Mouse (Mus musculus) liver, embryonic 14.5 days (tissue): ENCODE data around the gene Pmm2. TPM values are rescaled to one million over a fixed set of nuclear protein-coding genes. Genes with fewer than 3 reads are reported as not detected.

Source experiments
- ATAC-seq: fragments of 200-750 bp; cut with Nextera tagmentation; 2 replicates; pipeline ENCODE4 v1.8.0; 2017; ENCODE audit warnings: moderate number of reproducible peaks, mild to moderate bottlenecking, moderate library complexity; ENCODE audit not compliant: insufficient read depth
- DNase-seq, 3 experiments: peaks; one replicate each; pipeline ENCODE4 v3.0.0-alpha.2; 2012 to 2013; ENCODE audit warnings: low read depth in 3 of 3, low spot score in 3 of 3
- H3K27ac ChIP-seq: fragments of 300-500 bp; sonication (generic); 2 replicates; pipeline ENCODE4 v1.5.1; 2014; ENCODE audit warnings: moderate library complexity, mild to moderate bottlenecking, control low read depth, inconsistent platforms
- H3K27me3 ChIP-seq: fragments of 300-500 bp; sonication (generic); 2 replicates; pipeline ENCODE4 v1.6.1; 2014; ENCODE audit warnings: mild to moderate bottlenecking, low read length, moderate library complexity; ENCODE audit not compliant: control insufficient read depth, insufficient read depth
- H3K36me3 ChIP-seq: fragments of 300-500 bp; sonication (generic); replicated peaks from 2 replicates; pipeline ENCODE4 v1.6.1; 2014; ENCODE audit warnings: low read depth; ENCODE audit not compliant: control insufficient read depth, insufficient read depth
- H3K4me1 ChIP-seq, 2 experiments: fragments of 200-500 bp in 1 of 2; fragments of 300-500 bp in 1 of 2; sonication (generic) in 1 of 2; replicated peaks; 2 replicates each; pipeline ENCODE4 v1.6.1; 2012 to 2014; ENCODE audit warnings: antibody characterized with exemption in 1 of 2, inconsistent platforms in 1 of 2, low read length in 1 of 2; ENCODE audit not compliant: control insufficient read depth in 2 of 2, insufficient read depth in 2 of 2
- H3K4me2 ChIP-seq: fragments of 300-500 bp; sonication (generic); 2 replicates; pipeline ENCODE4 v1.6.1; 2014; ENCODE audit warnings: low read depth, mild to moderate bottlenecking, control low read depth, moderate library complexity
- H3K4me3 ChIP-seq, 2 experiments: fragments of 200-500 bp in 1 of 2; fragments of 300-500 bp in 1 of 2; sonication (generic) in 1 of 2; 2 replicates each; pipeline ENCODE4 v1.5.1; 2012 to 2014; ENCODE audit warnings: low read depth in 2 of 2, low read length in 2 of 2, mild to moderate bottlenecking in 2 of 2, control low read depth in 1 of 2, inconsistent platforms in 1 of 2, moderate library complexity in 1 of 2; ENCODE audit not compliant: insufficient read depth in 1 of 2
- H3K9ac ChIP-seq: fragments of 300-500 bp; sonication (generic); replicated peaks from 2 replicates; pipeline ENCODE4 v1.6.1; 2014; ENCODE audit warnings: mild to moderate bottlenecking, control low read depth, moderate library complexity
- H3K9me3 ChIP-seq: fragments of 300-500 bp; sonication (generic); 2 replicates; pipeline ENCODE4 v1.6.1; 2016; ENCODE audit warnings: low read length, mixed read lengths; ENCODE audit not compliant: control insufficient read depth
- CTCF ChIP-seq: IDR thresholded peaks from 2 replicates; pipeline ENCODE4 v1.5.1; 2016; ENCODE audit warnings: antibody characterized with exemption, low read depth, control low read depth
- EP300 ChIP-seq: IDR thresholded peaks from 2 replicates; pipeline ENCODE4 v1.6.1; 2016; ENCODE audit warnings: antibody characterized with exemption, low read depth
- WGBS: fragments of 180-500 bp; shearing (Covaris S2); extraction: QIAGEN DNeasy Blood & Tissue Kit; methylation state at CpG from one replicate; pipeline ENCODE4 v1.1.7; 2014; ENCODE audit not compliant: insufficient replicate concordance; 5-methylcytosine and 5-hydroxymethylcytosine counted together
- polyA plus RNA-seq, 2 experiments: library from polyadenylated mRNA; depleted of rRNA in 1 of 2; stranded (reverse) in 1 of 2; unstranded in 1 of 2; fragments of >200 nt; fragmentation: Nextera tagmentation in 1 of 2; extraction: Ambion mirVana in 1 of 2; gene quantifications; 2 replicates each; pipeline versions ENCODE4 v1.2.1 to v1.2.3; 2012 to 2014

Gene Pmm2
- polyA plus RNA-seq, 2 experiments = 22.1 to 25.5 TPM

DNA sequence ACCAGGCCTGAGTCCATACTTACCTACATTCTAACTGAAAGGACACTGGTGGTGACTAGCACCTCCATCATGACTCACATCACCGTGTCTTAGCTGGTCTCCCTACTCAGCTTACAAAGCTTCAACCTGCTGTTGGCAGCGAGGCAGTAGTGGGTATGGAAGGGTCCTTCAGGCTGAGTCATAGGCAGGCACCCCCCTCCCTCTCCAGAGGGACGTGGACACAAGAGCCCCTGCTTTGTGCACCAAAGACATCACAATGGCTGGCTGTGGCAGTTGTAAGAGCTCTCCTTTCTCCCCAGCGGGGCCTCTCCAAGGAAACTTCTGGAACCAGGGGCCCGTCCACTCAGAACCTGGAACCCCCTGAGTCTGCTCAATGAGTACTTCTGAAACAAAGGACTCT lies 43.0 kb downstream of the Pmm2 start, which contains the start of gene Gm5767:
Gene Gm5767 (plus strand): TSS at position 301 of the 400 bp plus-strand sequence.
- Histone ChIP-seq H3K9ac (no peak within 1 kb of the TSS; the same call in 1 of the 2 replicates), H3K4me2 (no peak within 1 kb of the TSS), H3K36me3 (peaks cover 1% of the 10 kb centered on the region), H3K4me3 (no peak within 1 kb of the TSS), H3K27me3 (no peaks in the 10 kb centered on the region), H3K4me1 (peaks cover 41 to 49% of the 10 kb centered on the region in 2 experiments), H3K27ac (peak within 1 kb of the TSS; percentile 98), H3K9me3 (no peaks in the 10 kb centered on the region)
- TF ChIP-seq CTCF (no peak), EP300 (no peak)
- WGBS = 83% methylated on average over 5 of the region's 5 CpGs
- ATAC-seq (no peak), DNase-seq (no peak)

DNA sequence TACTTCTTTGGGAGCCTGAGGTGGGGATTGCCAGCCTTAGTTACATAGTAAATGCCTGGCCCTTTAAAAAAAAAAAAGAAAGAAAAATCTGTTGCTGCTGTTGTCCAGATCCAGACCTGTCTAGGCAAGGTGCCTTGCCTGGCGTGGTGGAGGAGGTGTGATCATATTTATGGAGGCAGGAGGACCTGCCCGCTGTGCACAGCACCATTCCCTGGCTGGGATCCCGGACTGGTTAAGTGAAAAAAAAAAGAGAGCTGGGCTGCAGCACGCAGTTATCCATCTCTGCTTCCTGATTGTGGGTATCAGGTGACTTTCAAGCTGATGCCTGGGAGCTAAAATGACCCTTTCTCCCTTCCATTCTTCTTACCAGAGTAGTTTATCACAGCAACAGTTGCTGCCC lies 47.6 kb downstream of the Pmm2 start:
- Histone ChIP-seq H3K4me2 (no peak overlapping the region), H3K36me3 (peaks cover 34% of the 10 kb centered on the region), H3K9me3 (no peaks in the 10 kb centered on the region), H3K27me3 (no peaks in the 10 kb centered on the region), H3K9ac (peak overlapping the region; percentile 80; the same call in 1 of the 2 replicates), H3K4me1 (peaks cover 42 to 45% of the 10 kb centered on the region in 2 experiments), H3K27ac (peak overlapping the region; percentile 91), H3K4me3 (no peak overlapping the region)
- no peak for TF ChIP-seq EP300
- TF ChIP-seq CTCF = no peak
- 74% methylated on average over 4 of the region's 4 CpGs for WGBS
- ATAC-seq (no peak), DNase-seq (no peak)

DNA sequence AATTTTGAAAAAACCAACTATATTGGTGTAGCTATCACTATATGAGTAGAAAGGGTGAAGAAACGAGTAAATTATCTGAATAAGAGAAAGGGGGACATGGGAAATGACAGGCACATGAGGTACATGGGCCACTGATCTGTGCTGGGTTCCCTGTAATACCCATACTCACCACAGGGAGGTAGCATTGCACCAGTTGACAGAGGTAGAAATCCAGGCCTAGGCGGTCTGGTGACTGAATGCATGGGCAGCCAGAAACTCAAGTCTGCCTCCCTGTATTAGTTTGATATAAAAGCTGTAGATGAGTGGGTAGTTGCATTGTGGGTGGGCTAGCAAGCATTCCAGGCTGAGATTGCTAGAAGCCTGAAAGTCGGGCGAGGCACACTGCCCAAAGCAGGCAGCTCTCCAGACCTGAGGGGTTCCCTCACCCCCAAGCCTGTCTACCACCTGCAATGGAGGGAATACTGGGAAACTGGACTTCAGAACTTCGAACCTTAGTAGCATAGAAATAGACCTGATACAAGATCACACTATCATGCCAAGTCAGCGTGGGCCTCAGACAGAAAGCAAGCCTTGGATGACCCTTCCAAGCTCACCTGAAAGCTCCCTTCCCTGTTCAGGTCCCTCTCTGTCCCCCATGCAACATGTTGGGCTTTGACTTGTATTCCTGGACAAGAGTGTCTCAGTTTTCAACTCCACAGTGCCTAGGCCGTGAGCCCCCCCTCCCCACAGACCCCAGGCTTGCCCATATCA lies 48.8 kb downstream of the Pmm2 start:
- Histone ChIP-seq H3K27ac (peak overlapping the region; percentile 91), H3K27me3 (no peaks in the 10 kb centered on the region), H3K4me2 (peak overlapping the region; percentile 89), H3K36me3 (peaks cover 46% of the 10 kb centered on the region), H3K9ac (peak overlapping the region; percentile 80), H3K4me3 (peak overlapping the region; percentile 42 to 44), H3K4me1 (peaks cover 40 to 46% of the 10 kb centered on the region in 2 experiments), H3K9me3 (no peaks in the 10 kb centered on the region)
- peak; percentile 79 to 84 (median 80) for DNase-seq
- whole genome bisulfite sequencing = 14% methylated on average over 7 of the region's 7 CpGs
- TF ChIP-seq CTCF (peak; percentile 98), EP300 (no peak; the same call in 1 of the 2 replicates)
- peak; percentile 46 for ATAC-seq

DNA sequence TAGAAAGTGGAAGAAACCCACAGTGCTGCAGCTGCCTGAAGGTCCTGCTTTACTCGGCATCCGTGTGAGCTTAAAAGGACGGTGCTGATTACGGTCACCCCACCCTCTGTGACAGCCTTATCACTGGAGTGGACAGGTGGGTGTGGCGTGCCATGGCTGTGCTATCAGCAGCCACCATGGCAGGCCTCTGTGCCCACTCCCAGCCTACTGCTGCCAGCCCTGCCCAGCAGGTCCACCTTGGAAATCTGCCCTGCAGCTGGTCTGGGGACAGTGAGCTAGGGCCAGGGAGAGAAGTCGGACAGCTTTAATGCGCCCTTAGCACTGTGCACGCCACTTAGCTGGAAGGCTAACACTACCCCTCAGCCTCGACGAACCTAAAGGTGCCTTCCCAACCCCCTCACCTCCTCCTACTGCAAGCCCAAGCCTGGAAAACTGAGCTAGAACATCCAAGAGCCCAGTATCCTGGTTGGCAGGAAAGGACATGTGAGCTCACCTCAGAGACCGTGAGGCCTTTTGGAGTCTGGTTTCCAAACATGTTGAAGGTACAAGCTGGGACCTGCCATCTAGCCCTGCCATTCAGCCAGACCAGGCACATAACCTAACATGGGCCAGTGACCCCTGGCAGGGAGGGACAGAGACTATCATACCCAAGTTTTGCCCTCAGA lies 49.5 kb downstream of the Pmm2 start:
- H3K4me1 ChIP-seq = peaks cover 40 to 46% of the 10 kb centered on the region in 2 experiments
- peak overlapping the region; percentile 42 to 44 for H3K4me3 ChIP-seq
- H3K27ac ChIP-seq = peak overlapping the region; percentile 91
- no peaks in the 10 kb centered on the region for H3K27me3 ChIP-seq
- peak overlapping the region; percentile 89 for H3K4me2 ChIP-seq
- TF ChIP-seq EP300 (peak; percentile 98), CTCF (peak; percentile 33; the same call in 1 of the 2 replicates)
- 18% methylated on average over 11 of the region's 11 CpGs for WGBS
- H3K36me3 ChIP-seq = peaks cover 53% of the 10 kb centered on the region
- H3K9me3 ChIP-seq = no peaks in the 10 kb centered on the region
- peak overlapping the region; percentile 80 for H3K9ac ChIP-seq
- DNase-seq (peak; percentile 91 to 93 (median 92)), ATAC-seq (peak; percentile 96)

DNA sequence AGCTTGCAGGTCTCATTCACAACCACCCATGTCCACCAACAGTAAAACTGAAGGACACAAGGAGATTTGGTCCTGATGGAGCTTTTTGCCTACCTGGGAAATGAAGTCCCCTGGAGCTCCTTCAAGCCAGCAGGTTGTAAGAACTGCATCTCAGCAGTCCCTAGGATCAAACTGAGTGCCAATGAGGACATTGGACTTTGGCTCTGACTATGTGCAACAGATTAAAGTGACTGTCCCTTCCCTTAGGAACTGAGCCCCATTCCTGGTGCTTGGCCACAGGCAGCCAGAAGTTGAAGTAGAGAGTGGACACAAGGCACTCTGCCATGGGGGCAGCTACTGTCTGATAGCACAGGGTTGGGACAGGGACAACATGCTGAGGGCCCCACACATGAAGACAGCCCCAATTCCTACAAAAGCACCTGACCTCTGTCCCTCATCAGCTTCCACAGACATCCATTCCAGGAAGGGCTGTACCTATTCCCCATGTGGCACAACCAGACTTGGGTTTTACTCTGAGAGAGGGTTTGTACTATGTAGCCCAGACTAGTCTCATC lies 50.2 kb downstream of the Pmm2 start:
- peak overlapping the region in 1 of 2 experiments; percentile 29; a peak in 2 of 4 replicates for H3K4me3 ChIP-seq
- TF ChIP-seq CTCF (no peak), EP300 (no peak)
- H3K9ac ChIP-seq = peak overlapping the region; percentile 65
- no peaks in the 10 kb centered on the region for H3K9me3 ChIP-seq
- ATAC-seq (no peak), DNase-seq (no peak)
- peaks cover 59% of the 10 kb centered on the region for H3K36me3 ChIP-seq
- H3K27ac ChIP-seq = peak overlapping the region; percentile 91
- H3K27me3 ChIP-seq = no peaks in the 10 kb centered on the region
- H3K4me2 ChIP-seq = peak overlapping the region; percentile 89
- peaks cover 40 to 46% of the 10 kb centered on the region in 2 experiments for H3K4me1 ChIP-seq
